Mouse (Mus musculus) adrenal gland, postnatal 10 days (tissue): ENCODE measurements around the gene 3110082J24Rik. TPM values are rescaled to one million over a fixed set of nuclear protein-coding genes. Genes with fewer than 3 reads are reported as not detected.

ENCODE experiments used
- DNase-seq: peaks from one replicate; pipeline ENCODE4 v3.0.0; 2021; ENCODE audit warnings: mixed read lengths
- long read RNA-seq, 2 experiments: library from polyadenylated mRNA; stranded (forward); transcript quantifications; one replicate each; pipeline ENCODE4 v2.0.0; 2021
- total RNA-seq, 2 experiments: library from RNA; stranded (reverse); gene quantifications; 2 replicates each; pipeline ENCODE4 v1.2.3; 2021

3110082J24Rik gene
- total RNA-seq = not detected
- long read RNA-seq, experiment 1 = 0 reads
- long read RNA-seq, experiment 2 = 0 reads

GRCm38 (mm10) chr5:30105668-30106300 is at the start of gene 3110082J24Rik:
Gene 3110082J24Rik (minus strand): TSS chr5:30106086.
- DNase-seq = no peak

GRCm38 (mm10) chr5:30155395-30155792 is 49.5 kb upstream of the 3110082J24Rik start:
- no peak for DNase-seq

- DNase-seq = peak; percentile 96
Measured at GRCm38 (mm10) chr5:30154474-30155394, 48.8 kb upstream of the 3110082J24Rik start, which contains the start of the genes Hadha and Hadhb. Gene Hadha (minus strand): TSS chr5:30155162. Gene Hadhb (plus strand): TSS chr5:30155248.

GRCm38 (mm10) chr5:30154013-30154412 is 48.1 kb upstream of the 3110082J24Rik start:
- no peak for DNase-seq

GRCm38 (mm10) chr5:30153222-30153621 is 47.3 kb upstream of the 3110082J24Rik start:
- DNase-seq = no peak

GRCm38 (mm10) chr5:30152413-30152812 is 46.5 kb upstream of the 3110082J24Rik start:
- DNase-seq = no peak

- DNase-seq = peak; percentile 57
Measured at GRCm38 (mm10) chr5:30152007-30152406, 46.1 kb upstream of the 3110082J24Rik start.

- DNase-seq = no peak
Measured at GRCm38 (mm10) chr5:30148133-30148920, 42.4 kb upstream of the 3110082J24Rik start.

GRCm38 (mm10) chr5:30146526-30146925 is 40.6 kb upstream of the 3110082J24Rik start:
- peak; percentile 47 for DNase-seq

GRCm38 (mm10) chr5:30138193-30138592 is 32.3 kb upstream of the 3110082J24Rik start:
- DNase-seq = no peak

- DNase-seq = no peak
Measured at GRCm38 (mm10) chr5:30137271-30137670, 31.4 kb upstream of the 3110082J24Rik start.

GRCm38 (mm10) chr5:30135711-30136231 is 29.9 kb upstream of the 3110082J24Rik start:
- DNase-seq = peak; percentile 62

- no peak for DNase-seq
Measured at GRCm38 (mm10) chr5:30132173-30132572, 26.3 kb upstream of the 3110082J24Rik start.

- DNase-seq = no peak
Measured at GRCm38 (mm10) chr5:30131246-30131645, 25.4 kb upstream of the 3110082J24Rik start.

GRCm38 (mm10) chr5:30128680-30129079 is 22.8 kb upstream of the 3110082J24Rik start:
- DNase-seq = no peak

- no peak for DNase-seq
Measured at GRCm38 (mm10) chr5:30127921-30128597, 22.2 kb upstream of the 3110082J24Rik start.

- peak; percentile 46 for DNase-seq
Measured at GRCm38 (mm10) chr5:30126756-30127155, 20.9 kb upstream of the 3110082J24Rik start.

GRCm38 (mm10) chr5:30125587-30125986 is 19.7 kb upstream of the 3110082J24Rik start:
- DNase-seq = no peak

- no peak for DNase-seq
Measured at GRCm38 (mm10) chr5:30122481-30122880, 16.6 kb upstream of the 3110082J24Rik start.

- no peak for DNase-seq
Measured at GRCm38 (mm10) chr5:30120106-30120505, 14.2 kb upstream of the 3110082J24Rik start.

- DNase-seq = no peak
Measured at GRCm38 (mm10) chr5:30119163-30119562, 13.3 kb upstream of the 3110082J24Rik start.
